Mouse (Mus musculus): Measurements from ENCODE around the gene Itga3.

DNA sequence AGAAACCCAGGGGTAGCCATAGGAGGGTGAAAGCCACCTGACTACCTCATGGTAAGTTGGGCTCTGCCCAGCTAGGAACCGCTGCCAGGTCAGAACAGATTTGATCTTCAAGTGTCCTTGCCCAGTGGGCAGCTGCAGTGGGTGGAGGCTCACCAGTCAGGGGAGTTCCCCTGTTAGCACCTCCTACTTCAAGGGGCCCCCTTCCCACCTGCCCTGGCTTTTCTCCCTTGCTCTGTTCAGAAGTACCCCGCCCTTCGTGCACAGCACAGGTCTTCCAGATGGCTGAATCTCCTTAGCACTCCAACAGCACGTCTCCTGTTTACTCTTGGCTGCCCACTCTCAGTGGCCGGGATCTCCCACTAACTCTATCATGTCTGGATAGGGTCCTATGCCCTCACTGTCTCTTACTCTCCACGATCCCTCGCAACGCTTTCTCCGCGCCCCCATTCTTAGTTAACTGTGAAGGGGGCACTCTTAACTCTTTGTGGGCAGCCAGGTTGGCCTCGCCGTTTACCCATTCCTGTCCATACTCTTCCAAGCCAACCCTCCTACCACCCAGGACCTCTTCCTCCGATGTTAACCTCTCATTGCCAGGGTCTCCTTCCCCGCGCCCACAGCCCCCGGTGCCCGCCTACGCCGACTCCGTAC lies 36.0 kb downstream of the Itga3 start:
- no peak for TF ChIP-seq GATA1 (IDR thresholded peaks at IDR 0.05; ENCODE audit: low read length)
- TF ChIP-seq TAL1 (IDR thresholded peaks at IDR 0.05; ENCODE audit: low read length): no peak
